Mouse (Mus musculus) megakaryocyte-erythroid progenitor cell, adult 5-6 weeks (primary cell): ENCODE measurements around the gene Axdnd1. TPM values are rescaled to one million over a fixed set of nuclear protein-coding genes. Genes with fewer than 3 reads are reported as not detected.

Experiments
- total RNA-seq, 2 experiments: library from RNA; stranded (forward) in 1 of 2; stranded (reverse) in 1 of 2; fragments of 200-1000, 215-1000 nt in 1 of 2; fragments of >200 nt in 1 of 2; fragmentation: Nextera tagmentation in 1 of 2; gene quantifications; 2 replicates each; pipeline ENCODE4 v1.2.3; 2014 to 2017

The Axdnd1 gene
- total RNA-seq, 2 experiments from 2014 or later, result 0.80 TPM; not detected in 1

Other genes with a start within 250 kb of the Axdnd1 start
- gene Fam163a, start 216.1 kb downstream of the Axdnd1 start, total RNA-seq (2014; fragmentation: Nextera tagmentation), result not detected in 2 replicates
- gene Fam163a, start 216.1 kb downstream of the Axdnd1 start, total RNA-seq (2017), result 0.30 TPM in 1 of 2 replicates, not detected in the other
- not detected in 2 replicates for gene Tdrd5, start 117.5 kb downstream of the Axdnd1 start, total RNA-seq (2014; fragmentation: Nextera tagmentation)
- not detected in 2 replicates for gene Tdrd5, start 117.5 kb downstream of the Axdnd1 start, total RNA-seq (2017)
- not detected in 2 replicates for gene Nphs2, start 110.4 kb downstream of the Axdnd1 start, total RNA-seq (2014; fragmentation: Nextera tagmentation)
- not detected in 2 replicates for gene Nphs2, start 110.4 kb downstream of the Axdnd1 start, total RNA-seq (2017)
- gene Gm2000, start 55.1 kb downstream of the Axdnd1 start, total RNA-seq (2014; fragmentation: Nextera tagmentation), result 2,229 and 2,448 TPM in 2 replicates
- 2,854 and 4,203 TPM in 2 replicates for gene Gm2000, start 55.1 kb downstream of the Axdnd1 start, total RNA-seq (2017)
- 0.22 and 9.6 TPM in 2 replicates for gene Soat1, start 53.2 kb upstream of the Axdnd1 start, total RNA-seq (2014; fragmentation: Nextera tagmentation)
- gene Soat1, start 53.2 kb upstream of the Axdnd1 start, total RNA-seq (2017), result 1.4 and 6.0 TPM in 2 replicates
- gene Gm10031, start 102.9 kb upstream of the Axdnd1 start, total RNA-seq (2014; fragmentation: Nextera tagmentation), result 3.8 and 7.9 TPM in 2 replicates
- 17.0 and 19.5 TPM in 2 replicates for gene Gm10031, start 102.9 kb upstream of the Axdnd1 start, total RNA-seq (2017)
- 14.2 and 14.6 TPM in 2 replicates for gene Abl2, start 137.6 kb upstream of the Axdnd1 start, total RNA-seq (2014; fragmentation: Nextera tagmentation)
- gene Abl2, start 137.6 kb upstream of the Axdnd1 start, total RNA-seq (2017), result 15.2 and 18.5 TPM in 2 replicates